Mouse (Mus musculus) CH12.LX (cell line): Measurements from ENCODE around the gene S100a6. TPM values are rescaled to one million over a fixed set of nuclear protein-coding genes. Genes with fewer than 3 reads are reported as not detected.

ENCODE experiments used
- DNase-seq: peaks from one replicate; pipeline ENCODE4 v3.0.0-alpha.2; 2013; ENCODE audit errors: extremely low read depth
- H3K27ac ChIP-seq: 2 replicates; pipeline ENCODE4 v1.5.1; 2012; ENCODE audit warnings: low read depth, mild to moderate bottlenecking, control low read depth, moderate library complexity; ENCODE audit not compliant: insufficient read depth
- H3K27me3 ChIP-seq: replicated peaks from 2 replicates; pipeline ENCODE3; 2012; ENCODE audit warnings: inconsistent platforms
- H3K36me3 ChIP-seq, 2 experiments: replicated peaks in 1 of 2; 2 replicates each; pipeline versions ENCODE3 to v1.6.1; 2012; ENCODE audit warnings: inconsistent platforms in 1 of 2, low read length in 1 of 2, mild to moderate bottlenecking in 1 of 2, mixed read lengths in 1 of 2, moderate library complexity in 1 of 2; ENCODE audit not compliant: control insufficient read depth in 1 of 2, insufficient read depth in 1 of 2
- H3K4me1 ChIP-seq, 2 experiments: 2 replicates each; pipeline ENCODE4 v1.6.1; 2012; ENCODE audit warnings: inconsistent platforms in 1 of 2, moderate library complexity in 1 of 2; ENCODE audit not compliant: insufficient read depth in 2 of 2, control insufficient read depth in 1 of 2
- H3K4me2 ChIP-seq: 2 replicates; pipeline ENCODE4 v1.6.1; 2012; ENCODE audit warnings: low read depth, mild to moderate bottlenecking, control low read depth; ENCODE audit not compliant: poor library complexity, insufficient read depth, severe bottlenecking
- H3K4me3 ChIP-seq, 3 experiments: fragments of 150-350 bp in 1 of 3; sonication (generic) in 1 of 3; replicated peaks in 1 of 3; 2 replicates each; pipeline versions ENCODE3 to v1.5.1; 2011 to 2012; ENCODE audit warnings: low read depth in 2 of 3, low read length in 2 of 3, mild to moderate bottlenecking in 2 of 3, moderate library complexity in 2 of 3, control low read depth in 1 of 3, improper control_type of control experiment in 1 of 3, inconsistent platforms in 1 of 3, mixed read lengths in 1 of 3; ENCODE audit not compliant: poor library complexity in 1 of 3
- H3K79me2 ChIP-seq: replicated peaks from 2 replicates; pipeline ENCODE4 v1.6.1; 2012; ENCODE audit warnings: mild to moderate bottlenecking, moderate library complexity; ENCODE audit not compliant: control insufficient read depth, poor library complexity, insufficient read depth, severe bottlenecking; ENCODE audit errors: extremely low read depth
- H3K9ac ChIP-seq: 2 replicates; pipeline ENCODE4 v1.6.1; 2012; ENCODE audit warnings: low read depth, mild to moderate bottlenecking, control low read depth, moderate library complexity; ENCODE audit not compliant: insufficient read depth
- H3K9me3 ChIP-seq: replicated peaks from 2 replicates; pipeline ENCODE3; 2012; ENCODE audit warnings: low read length, inconsistent platforms, mixed read lengths
- BHLHE40 ChIP-seq: IDR thresholded peaks from 2 replicates; pipeline ENCODE4 v1.6.1; 2011; ENCODE audit warnings: mild to moderate bottlenecking, low read depth, low read length, improper control_type of control experiment
- CHD1 ChIP-seq: IDR thresholded peaks from 2 replicates; pipeline ENCODE4 v1.6.1; 2012; ENCODE audit warnings: low read depth, low read length, improper control_type of control experiment, inconsistent platforms
- CHD2 ChIP-seq: IDR thresholded peaks from 2 replicates; pipeline ENCODE4 v1.6.1; 2011; ENCODE audit warnings: low read length, improper control_type of control experiment
- ELF1 ChIP-seq: IDR thresholded peaks from 2 replicates; pipeline ENCODE4 v1.6.1; 2014; ENCODE audit warnings: low read depth, mild to moderate bottlenecking, inconsistent platforms, low read length, improper control_type of control experiment
- GABPA ChIP-seq: IDR thresholded peaks from 2 replicates; pipeline ENCODE4 v1.6.1; 2012; ENCODE audit warnings: low read depth, low read length, improper control_type of control experiment, inconsistent platforms; ENCODE audit not compliant: insufficient replicate concordance
- HCFC1 ChIP-seq: IDR thresholded peaks from 2 replicates; pipeline ENCODE4 v1.6.1; 2012; ENCODE audit warnings: low read depth, mild to moderate bottlenecking, inconsistent platforms, low read length, improper control_type of control experiment
- JUN ChIP-seq: IDR thresholded peaks from 2 replicates; pipeline ENCODE4 v1.6.1; 2011; ENCODE audit warnings: low read depth, mild to moderate bottlenecking, low read length, improper control_type of control experiment, moderate library complexity; ENCODE audit not compliant: insufficient read depth
- JUND ChIP-seq: conservative IDR thresholded peaks from 2 replicates; pipeline ENCODE4 v1.6.1; 2011; ENCODE audit warnings: low read depth, low read length, improper control_type of control experiment
- KAT2A ChIP-seq: IDR thresholded peaks from 2 replicates; pipeline ENCODE4 v1.6.1; 2012; ENCODE audit warnings: low read length, improper control_type of control experiment, inconsistent platforms; ENCODE audit not compliant: insufficient replicate concordance
- MAX ChIP-seq: IDR thresholded peaks from 2 replicates; pipeline ENCODE4 v1.6.1; 2011; ENCODE audit warnings: low read length, improper control_type of control experiment
- MAZ ChIP-seq: IDR thresholded peaks from 2 replicates; pipeline ENCODE4 v1.6.1; 2012; ENCODE audit warnings: low read depth, mild to moderate bottlenecking, inconsistent platforms, low read length, improper control_type of control experiment, moderate library complexity
- MXI1 ChIP-seq: IDR thresholded peaks from 2 replicates; pipeline ENCODE4 v1.6.1; 2011; ENCODE audit warnings: mild to moderate bottlenecking, low read depth, low read length, improper control_type of control experiment
- MYC ChIP-seq: IDR thresholded peaks from 2 replicates; pipeline ENCODE4 v1.6.1; 2011; ENCODE audit warnings: low read depth, mild to moderate bottlenecking, improper control_type of control experiment, low read length
- NELFE ChIP-seq: IDR thresholded peaks from 2 replicates; pipeline ENCODE4 v1.6.1; 2011; ENCODE audit warnings: low read depth, low read length, improper control_type of control experiment
- NRF1 ChIP-seq: IDR thresholded peaks from 2 replicates; pipeline ENCODE4 v1.6.1; 2014; ENCODE audit warnings: low read depth, mild to moderate bottlenecking, inconsistent platforms, low read length, improper control_type of control experiment, moderate library complexity
- PAX5 ChIP-seq: IDR thresholded peaks from 2 replicates; pipeline ENCODE4 v1.6.1; 2012; ENCODE audit warnings: low read length, inconsistent platforms, mixed read lengths
- POLR2AphosphoS2 ChIP-seq: IDR thresholded peaks from 2 replicates; pipeline ENCODE4 v1.6.1; 2011; ENCODE audit warnings: low read depth, low read length, improper control_type of control experiment
- RAD21 ChIP-seq: IDR thresholded peaks from 2 replicates; pipeline ENCODE4 v1.6.1; 2011; ENCODE audit warnings: low read depth, mild to moderate bottlenecking, low read length, improper control_type of control experiment, moderate library complexity
- RCOR1 ChIP-seq: conservative IDR thresholded peaks from 2 replicates; pipeline ENCODE4 v1.6.1; 2012; ENCODE audit warnings: low read depth, mild to moderate bottlenecking, inconsistent platforms, low read length, improper control_type of control experiment
- SIN3A ChIP-seq: IDR thresholded peaks from 2 replicates; pipeline ENCODE4 v1.6.1; 2012; ENCODE audit warnings: low read length, improper control_type of control experiment, inconsistent platforms
- SMC3 ChIP-seq: IDR thresholded peaks from 2 replicates; pipeline ENCODE4 v1.6.1; 2011; ENCODE audit warnings: low read depth, low read length, improper control_type of control experiment
- TCF12 ChIP-seq: IDR thresholded peaks from 2 replicates; pipeline ENCODE4 v1.6.1; 2014; ENCODE audit warnings: low read depth, mild to moderate bottlenecking, inconsistent platforms, low read length, improper control_type of control experiment
- USF1 ChIP-seq: IDR thresholded peaks from 2 replicates; pipeline ENCODE4 v1.6.1; 2014; ENCODE audit warnings: low read depth, mild to moderate bottlenecking, inconsistent platforms, low read length, improper control_type of control experiment
- USF2 ChIP-seq: conservative IDR thresholded peaks from 2 replicates; pipeline ENCODE4 v1.6.1; 2011; ENCODE audit warnings: low read depth, low read length, improper control_type of control experiment
- ZC3H11A ChIP-seq: IDR thresholded peaks from 2 replicates; pipeline ENCODE4 v1.6.1; 2012; ENCODE audit warnings: low read depth, mild to moderate bottlenecking, inconsistent platforms, low read length, improper control_type of control experiment
- ZMIZ1 ChIP-seq: IDR thresholded peaks from 2 replicates; pipeline ENCODE4 v1.6.1; 2012; ENCODE audit warnings: low read depth, mild to moderate bottlenecking, inconsistent platforms, low read length, improper control_type of control experiment
- ZNF384 ChIP-seq: IDR thresholded peaks from 2 replicates; pipeline ENCODE4 v1.6.1; 2012; ENCODE audit warnings: low read depth, low read length, improper control_type of control experiment, inconsistent platforms
- dilution Hi-C: fragments of 300-500 bp; cut with MboI; formaldehyde crosslinking; loops from 2 replicates; pipeline ENCODE4 v1.14.3; 2020; ENCODE audit warnings: low sequenced_read_pairs; ENCODE audit not compliant: extremely low pct_unique_long_range_greater_than_20kb, extremely low pct_ligation_motif_present
- in situ Hi-C: fragments of 300-500 bp; cut with MboI; formaldehyde crosslinking; loops from 3 replicates; pipeline ENCODE4 v1.14.3; 2019; ENCODE audit warnings: low sequenced_read_pairs, low pct_ligation_motif_present, low pct_unique_long_range_greater_than_20kb, mixed read lengths
- polyA plus RNA-seq: library from polyadenylated mRNA; unstranded; fragments of >175 nt; gene quantifications from 2 replicates; pipeline ENCODE4 v1.2.1, GENCODE M21; 2012; ENCODE audit warnings: low read depth; ENCODE audit not compliant: insufficient read length
- total RNA-seq, 2 experiments: library from RNA; depleted of rRNA; stranded (reverse); fragments of 300-350 nt in 1 of 2; fragments of >200 nt in 1 of 2; gene quantifications; 2 replicates each; pipeline ENCODE4 v1.2.3; 2012 to 2014

Gene S100a6
- total and polyA plus RNA-seq, 3 experiments: not detected

GRCm38 (mm10) chr3:90647291-90647690 lies 34.6 kb downstream of the S100a6 start:
- no peaks in the 10 kb centered on the region for H3K36me3 ChIP-seq
- no peak overlapping the region for H3K27ac ChIP-seq
- peaks cover 46% of the 10 kb centered on the region for H3K27me3 ChIP-seq
- TF ChIP-seq KAT2A: no peak
- TF ChIP-seq, all 38 proteins: peak for 0
- no peak for DNase-seq
- H3K4me1 ChIP-seq: no peaks in the 10 kb centered on the region
- dilution Hi-C loops: no loop called here
- H3K9me3 ChIP-seq: no peaks in the 10 kb centered on the region
- in situ Hi-C loops: no loop called here
- no peak overlapping the region for H3K4me2 ChIP-seq
- no peaks in the 10 kb centered on the region for H3K79me2 ChIP-seq
- H3K4me3 ChIP-seq: no peak overlapping the region
- no peak overlapping the region for H3K9ac ChIP-seq

DNA sequence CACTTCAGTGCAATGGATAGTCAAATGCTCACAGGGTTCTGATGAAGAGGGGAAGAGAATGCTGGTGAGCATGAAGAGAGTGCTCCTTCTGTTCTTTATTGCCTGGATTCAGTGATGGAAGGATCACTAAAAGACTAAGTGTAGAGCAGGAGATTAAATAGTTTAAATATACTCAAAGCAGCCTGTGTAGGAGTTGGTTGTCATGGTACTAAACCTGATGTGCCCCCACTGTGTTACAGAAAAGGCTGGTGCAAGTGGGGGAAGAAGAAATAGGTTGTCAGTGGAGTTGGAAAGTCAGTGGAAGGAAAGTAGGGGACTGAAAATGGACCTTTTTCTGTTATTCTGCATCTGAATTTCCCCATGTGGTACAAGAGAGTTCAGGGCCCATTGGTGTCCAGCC lies 36.3 kb downstream of the S100a6 start:
- dilution Hi-C loops: no loop called here

GRCm38 (mm10) chr3:90649832-90650231 lies 37.1 kb downstream of the S100a6 start:
- Histone ChIP-seq H3K4me3 (no peak overlapping the region), H3K36me3 (no peaks in the 10 kb centered on the region), H3K27ac (no peak overlapping the region), H3K4me2 (no peak overlapping the region), H3K27me3 (peaks cover 60% of the 10 kb centered on the region), H3K4me1 (no peaks in the 10 kb centered on the region), H3K79me2 (no peaks in the 10 kb centered on the region), H3K9me3 (no peaks in the 10 kb centered on the region), H3K9ac (no peak overlapping the region)
- no peak for TF ChIP-seq MXI1
- TF ChIP-seq SIN3A: no peak
- no peak for TF ChIP-seq JUN
- TF ChIP-seq SMC3: no peak
- no peak for TF ChIP-seq MAZ
- TF ChIP-seq HCFC1: no peak
- no peak for TF ChIP-seq USF2
- TF ChIP-seq TCF12: no peak
- no peak for TF ChIP-seq JUND
- TF ChIP-seq RAD21: no peak
- no peak for TF ChIP-seq PAX5
- TF ChIP-seq NRF1: no peak
- no peak for TF ChIP-seq KAT2A
- TF ChIP-seq ELF1: no peak
- TF ChIP-seq ZC3H11A: no peak
- no peak for TF ChIP-seq RCOR1
- no peak for TF ChIP-seq CHD2
- TF ChIP-seq USF1: no peak
- DNase-seq: no peak
- dilution Hi-C loops: no loop called here
- in situ Hi-C loops: no loop called here

More for the DNA sequence above, 36.3 kb downstream of the S100a6 start:
- Histone ChIP-seq H3K4me2 (no peak overlapping the region), H3K27ac (no peak overlapping the region), H3K36me3 (no peaks in the 10 kb centered on the region), H3K4me1 (no peaks in the 10 kb centered on the region), H3K79me2 (no peaks in the 10 kb centered on the region), H3K27me3 (peaks cover 54% of the 10 kb centered on the region), H3K9ac (no peak overlapping the region), H3K4me3 (no peak overlapping the region), H3K9me3 (no peaks in the 10 kb centered on the region)
- no peak for DNase-seq
- TF ChIP-seq ZNF384: no peak
- no peak for TF ChIP-seq MAZ
- no peak for TF ChIP-seq MAX
- no peak for TF ChIP-seq CHD1
- TF ChIP-seq POLR2AphosphoS2: no peak
- no peak for TF ChIP-seq PAX5
- no peak for TF ChIP-seq BHLHE40
- TF ChIP-seq NRF1: no peak
- no peak for TF ChIP-seq RCOR1
- no peak for TF ChIP-seq NELFE
- TF ChIP-seq GABPA: no peak
- TF ChIP-seq CHD2: no peak
- TF ChIP-seq HCFC1: no peak
- TF ChIP-seq ZMIZ1: no peak
- TF ChIP-seq MYC: no peak
- TF ChIP-seq JUN: no peak
- TF ChIP-seq MXI1: no peak
- TF ChIP-seq RAD21: no peak
- in situ Hi-C loops: no loop called here
